Mouse (Mus musculus) mouse embryonic stem cell (cell line): Measurements from ENCODE around the gene Btbd16.

Source experiments
- in situ Hi-C, 2 experiments: fragments of 300-500 bp; cut with MboI; formaldehyde crosslinking; loops; 1 replicate in 1 of 2; 3 replicates in 1 of 2; pipeline ENCODE4 v1.14.3; 2019 to 2020; ENCODE audit warnings: low sequenced_read_pairs in 2 of 2, low pct_unique_long_range_greater_than_20kb in 1 of 2, mixed read lengths in 1 of 2; ENCODE audit not compliant: unreplicated experiment in 1 of 2

Btbd16 gene

DNA sequence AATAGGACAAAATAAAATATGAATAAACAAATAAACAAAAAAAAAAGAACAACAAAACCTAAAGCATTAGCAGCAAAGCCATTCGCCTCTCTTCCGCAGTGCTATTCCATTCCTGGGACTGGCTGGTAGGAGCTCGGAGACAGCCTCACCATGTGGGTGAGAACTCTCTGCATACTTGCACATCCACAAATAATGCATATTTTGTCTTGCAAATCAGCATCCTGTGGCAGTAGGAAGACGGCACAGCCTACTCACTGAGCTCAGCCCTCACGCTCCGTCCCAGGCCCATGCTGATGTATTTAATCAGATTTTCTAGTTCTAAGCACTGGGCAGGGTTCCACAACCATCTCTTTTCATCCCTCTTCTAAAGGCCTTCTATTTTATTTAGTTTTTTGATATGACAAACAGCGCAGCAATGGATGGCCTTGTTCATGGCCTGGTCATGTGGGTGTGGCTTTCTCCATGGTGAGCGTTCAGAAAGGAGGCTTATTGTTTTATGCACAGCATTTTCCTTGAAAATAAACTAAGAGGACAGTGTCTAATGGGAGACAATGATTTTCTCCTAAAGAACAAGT, 29.5 kb downstream of the Btbd16 start:
- in situ Hi-C loops, result no loop called here

- in situ Hi-C loops, result no loop called here
Observed at GRCm38 (mm10) chr7:130804991-130805390, 31.1 kb downstream of the Btbd16 start.

- in situ Hi-C loops, result no loop called here
Observed at GRCm38 (mm10) chr7:130807749-130808148, 33.9 kb downstream of the Btbd16 start.

DNA sequence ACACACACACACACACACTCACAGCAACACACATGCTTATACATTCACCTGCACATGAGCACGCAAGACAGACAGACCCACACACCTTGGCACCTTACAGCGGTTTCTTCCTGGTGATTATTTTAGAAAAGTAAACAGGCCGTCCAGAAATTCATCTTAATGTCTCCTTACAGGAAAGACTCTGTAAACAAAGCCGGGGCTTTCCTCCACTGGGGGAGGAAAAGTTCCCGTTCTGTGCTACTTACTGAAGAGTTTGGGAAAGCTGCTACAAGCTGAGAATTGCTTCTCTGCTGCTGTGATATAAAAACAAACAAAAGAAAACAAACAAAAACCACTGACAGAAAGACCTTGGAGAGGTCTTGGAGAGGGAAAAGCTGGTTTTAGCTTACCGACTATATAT, 34.8 kb downstream of the Btbd16 start:
- in situ Hi-C loops, result no loop called here

DNA sequence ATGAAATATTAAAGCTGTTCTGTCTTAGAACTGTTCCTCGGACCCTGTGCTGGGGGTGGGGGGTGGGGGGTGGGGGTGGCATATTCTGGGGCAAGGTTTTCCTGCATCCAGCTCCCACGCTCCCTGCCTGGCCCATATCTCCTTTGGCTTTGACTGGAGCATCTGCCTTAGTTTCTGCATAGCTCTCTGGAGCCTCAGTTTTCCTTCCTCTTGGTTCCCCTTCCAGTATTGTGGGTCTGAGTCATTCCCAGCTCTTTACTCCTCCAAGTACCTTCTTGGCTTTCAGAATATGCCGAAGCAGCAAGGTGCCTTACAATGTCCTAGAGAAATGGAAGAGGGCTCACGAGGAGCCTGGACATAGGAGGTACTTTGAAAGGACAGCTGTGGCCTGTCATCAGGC, 36.4 kb downstream of the Btbd16 start:
- in situ Hi-C loops, result no loop called here

GRCm38 (mm10) chr7:130812407-130812806, 38.5 kb downstream of the Btbd16 start:
- in situ Hi-C loops, result no loop called here

- in situ Hi-C loops, result no loop called here
Observed at GRCm38 (mm10) chr7:130815601-130816000, 41.7 kb downstream of the Btbd16 start.

GRCm38 (mm10) chr7:130816243-130816642, 42.4 kb downstream of the Btbd16 start:
- in situ Hi-C loops, result no loop called here

- in situ Hi-C loops, result no loop called here
Observed at GRCm38 (mm10) chr7:130818813-130819212, 44.9 kb downstream of the Btbd16 start.

- in situ Hi-C loops, result loop anchor here (10.0 kb wide), 1 partner anchor 95 kb away; no protein-coding TSS in a partner anchor
Observed at GRCm38 (mm10) chr7:130819624-130820023, 45.8 kb downstream of the Btbd16 start.

- in situ Hi-C loops, result loop anchor here (10.0 kb wide), 1 partner anchor 91 kb away; no protein-coding TSS in a partner anchor
Observed at GRCm38 (mm10) chr7:130823992-130824391, 50.1 kb downstream of the Btbd16 start.

GRCm38 (mm10) chr7:130826343-130826742, 52.5 kb downstream of the Btbd16 start:
- in situ Hi-C loops, result loop anchor here (10.0 kb wide), 1 partner anchor 88 kb away; no protein-coding TSS in a partner anchor

GRCm38 (mm10) chr7:130827431-130827830, 53.6 kb downstream of the Btbd16 start:
- in situ Hi-C loops, result loop anchor here (10.0 kb wide), 1 partner anchor 87 kb away; no protein-coding TSS in a partner anchor

- in situ Hi-C loops, result loop anchor here (10.0 kb wide), 1 partner anchor 87 kb away; no protein-coding TSS in a partner anchor
Observed at GRCm38 (mm10) chr7:130827844-130828403, 54.1 kb downstream of the Btbd16 start.

- in situ Hi-C loops, result loop anchor here (10.0 kb wide), 1 partner anchor 86 kb away; no protein-coding TSS in a partner anchor
Observed at GRCm38 (mm10) chr7:130828475-130828874, 54.6 kb downstream of the Btbd16 start.

GRCm38 (mm10) chr7:130831586-130831985, 57.7 kb downstream of the Btbd16 start:
- in situ Hi-C loops, result no loop called here

DNA sequence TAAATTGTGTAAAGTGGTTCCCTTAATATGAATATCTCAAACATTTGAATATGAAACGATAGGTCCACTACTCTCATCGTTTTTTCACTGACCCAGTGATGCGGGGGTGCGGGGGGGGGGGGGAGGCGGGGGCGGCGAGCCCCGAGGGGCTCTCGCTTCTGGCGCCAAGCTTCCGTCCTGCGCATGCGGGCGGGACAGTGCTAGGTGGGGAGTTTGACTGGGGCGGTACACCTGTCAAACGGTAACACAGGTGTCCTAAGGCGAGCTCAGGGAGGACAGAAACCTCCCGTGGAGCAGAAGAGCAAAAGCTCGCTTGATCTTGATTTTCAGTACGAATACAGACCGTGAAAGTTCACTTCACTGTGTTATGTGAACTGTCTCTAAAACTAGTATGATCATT, 60.4 kb downstream of the Btbd16 start:
- in situ Hi-C loops, result no loop called here

DNA sequence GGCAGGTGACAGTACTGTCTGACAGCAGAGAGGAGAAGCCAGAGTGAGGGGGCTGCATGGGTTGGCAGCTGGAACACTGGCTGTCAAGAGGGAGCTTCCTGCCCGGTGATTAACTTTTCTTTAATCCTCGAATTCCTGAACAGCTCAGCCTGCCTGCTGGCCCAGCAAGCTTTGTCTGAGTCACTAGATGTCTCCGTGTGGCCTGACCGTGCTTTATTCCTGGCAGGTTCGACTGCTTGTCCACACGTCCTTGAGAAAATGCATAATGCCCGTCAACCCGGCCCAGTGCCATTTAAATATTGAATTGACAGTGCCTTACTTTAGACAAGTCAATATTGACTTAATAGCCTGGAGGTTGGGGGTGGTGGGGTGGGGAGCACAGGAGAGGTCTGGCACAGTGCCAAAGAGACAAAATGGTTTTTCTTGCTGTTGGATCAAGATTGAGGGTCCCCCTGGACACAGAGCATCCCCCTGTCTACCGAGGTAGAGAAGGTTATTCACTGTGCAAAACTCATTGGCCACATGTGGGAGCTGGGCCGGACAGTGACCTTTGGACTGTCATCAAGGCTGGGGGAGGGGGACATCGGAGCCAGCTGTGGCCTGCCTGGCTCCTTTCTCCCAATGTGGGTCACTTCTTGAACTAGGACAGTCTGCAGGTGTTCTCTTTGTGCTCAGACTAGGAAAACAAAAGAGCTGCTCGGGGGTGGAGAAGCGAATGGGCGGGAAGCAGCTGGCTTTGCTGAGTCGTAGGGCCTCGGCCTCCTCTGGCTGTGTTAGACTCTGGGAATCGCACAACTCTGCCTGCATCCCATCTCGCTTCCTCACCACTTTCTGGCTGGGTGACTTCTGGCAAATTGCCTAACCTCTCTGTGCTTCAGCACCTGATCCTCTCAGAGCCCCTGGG, 61.3 kb downstream of the Btbd16 start:
- in situ Hi-C loops, result no loop called here

GRCm38 (mm10) chr7:130836066-130836465, 62.2 kb downstream of the Btbd16 start:
- in situ Hi-C loops, result no loop called here
